Mouse (Mus musculus): ENCODE data around the gene Obox3. TPM values are rescaled to one million over a fixed set of nuclear protein-coding genes. Genes with fewer than 3 reads are reported as not detected.
"Not testable (repeated sequence)": the region's sequence is repeated elsewhere in the genome, so short reads cannot be mapped to it uniquely, and the experiment has no call there.

Gene Obox3
- not detected in 2 replicates for total RNA-seq (2015)
- total RNA-seq (2017) = not detected in 2 replicates

DNA sequence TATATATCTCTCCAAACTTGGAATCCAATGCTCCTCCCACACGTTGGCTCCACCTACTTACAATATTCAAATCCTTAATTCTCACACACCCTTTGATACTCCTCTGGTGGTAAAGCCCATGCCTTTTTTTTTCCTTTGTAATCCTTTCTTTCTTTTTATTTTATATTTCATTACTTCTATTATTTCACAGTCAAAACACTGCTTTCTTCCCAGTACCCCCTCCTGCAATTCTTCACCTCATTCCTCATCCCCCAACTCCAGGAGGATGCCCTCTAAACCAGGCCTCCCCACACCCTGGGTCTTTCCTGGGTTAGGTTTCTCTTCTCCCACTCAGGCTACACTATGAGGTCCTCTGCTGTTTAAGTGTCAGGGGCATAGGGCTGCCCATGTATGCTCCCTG, at the start of gene Obox3:
Gene Obox3 (minus strand): TSS at position 101 of the 400 bp plus-strand sequence.
- ATAC-seq (replicated peaks; ENCODE audit: poor library complexity) = not testable (repeated sequence)

GRCm38 (mm10) chr7:15509411-15509810, 130.3 kb downstream of the Obox3 start:
- ATAC-seq (replicated peaks; ENCODE audit: poor library complexity) = not testable (repeated sequence)

Other genes starting within 250 kb of the Obox3 start
- not detected in 2 replicates for gene Obox5, start 110.2 kb upstream of the Obox3 start, total RNA-seq (2015)
- not detected in 2 replicates for gene Obox5, start 110.2 kb upstream of the Obox3 start, total RNA-seq (2017)
- not detected in 2 replicates for gene Obox6, start 199.8 kb upstream of the Obox3 start, total RNA-seq (2015)
- not detected in 2 replicates for gene Obox6, start 199.8 kb upstream of the Obox3 start, total RNA-seq (2017)
- gene Crx, start 240.1 kb upstream of the Obox3 start, total RNA-seq (2015) = not detected in 2 replicates
- gene Crx, start 240.1 kb upstream of the Obox3 start, total RNA-seq (2017) = not detected in 2 replicates
- not detected in 2 replicates for gene Crxos, start 242.7 kb upstream of the Obox3 start, total RNA-seq (2015)
- not detected in 2 replicates for gene Crxos, start 242.7 kb upstream of the Obox3 start, total RNA-seq (2017)

Measured in megakaryocyte progenitor cell, adult 5-6 weeks (primary cell).